9 mouse cellular contexts compared by ENCODE assay signal in genomic region chr5:137770709-137771108, GRCm38 (mm10). TPM values are rescaled to one million over a fixed set of nuclear protein-coding genes. Genes with fewer than 3 reads are reported as not detected.
DNase-seq lines count a peak whose midpoint lies in the region; ATAC-seq and TF ChIP-seq lines count a peak whose summit lies in the region.
"Had no signal": no experiment of that assay in that cellular context is flagged by ENCODE, and none has a peak within 500 bp of the region (broad histone marks: within the 10 kb centered on the region; RNA-seq: fewer than 3 reads in every experiment).

No protein-coding gene starts in this region.

- no peak overlapping the region for H3K4me2 ChIP-seq in hindbrain, embryonic 12.5 days (replicated peaks)

- H3K4me3 ChIP-seq in hindbrain, embryonic 10.5 days: no peak overlapping the region
- H3K4me3 ChIP-seq in hindbrain, embryonic 12.5 days: no peak overlapping the region
- H3K4me3 ChIP-seq in E14TG2a.4 (replicated peaks; ENCODE audit: low read length): no peak overlapping the region
- H3K4me3 ChIP-seq in cortical plate, adult 2 months (ENCODE audit: insufficient read depth, low read length): no peak overlapping the region
- no peak overlapping the region for H3K4me3 ChIP-seq in limb, embryonic 10.5 days
- H3K4me3 ChIP-seq: megakaryocyte, embryonic 14.5 days had no signal

- 34% methylated on average over 2 of the region's 2 CpGs for WGBS in hindbrain, embryonic 10.5 days
- 46% methylated on average over 2 of the region's 2 CpGs for WGBS in hindbrain, embryonic 12.5 days
- WGBS in limb, embryonic 10.5 days: 40% methylated on average over 2 of the region's 2 CpGs

- DNase-seq in hindbrain, embryonic 10.5 days (ENCODE audit: low spot score): peak; percentile 47
- DNase-seq in limb, embryonic 10.5 days (ENCODE audit: low spot score): peak; percentile 56
- peak; percentile 54 for DNase-seq in retina, adult 2 months (ENCODE audit: low read depth, low spot score)
- DNase-seq in layer of hippocampus, postnatal 36 days: no peak
- DNase-seq in adrenal gland, postnatal 10 days: no peak

- no peaks in the 10 kb centered on the region for H3K36me3 ChIP-seq in hindbrain, embryonic 10.5 days
- no peaks in the 10 kb centered on the region for H3K36me3 ChIP-seq in hindbrain, embryonic 12.5 days
- H3K36me3 ChIP-seq in E14TG2a.4 (ENCODE audit: insufficient read depth, low read length): no peaks in the 10 kb centered on the region
- no peaks in the 10 kb centered on the region for H3K36me3 ChIP-seq in limb, embryonic 10.5 days

- 0 out of 2 replicates have a peak, but pooled peaks cover 2% of the 10 kb centered on the region for H3K9me3 ChIP-seq in hindbrain, embryonic 10.5 days
- no peaks in the 10 kb centered on the region for H3K9me3 ChIP-seq in hindbrain, embryonic 12.5 days (replicated peaks)
- H3K9me3 ChIP-seq in E14TG2a.4 (ENCODE audit: low read length): no peaks in the 10 kb centered on the region
- no peaks in the 10 kb centered on the region for H3K9me3 ChIP-seq in limb, embryonic 10.5 days (replicated peaks)

- TF ChIP-seq POLR2A in cortical plate, adult 2 months (IDR thresholded peaks at IDR 0.05; ENCODE audit: extremely low read depth, insufficient read depth, low read length): no peak

- H3K27me3 ChIP-seq in hindbrain, embryonic 10.5 days (ENCODE audit: insufficient read depth, poor library complexity, severe bottlenecking): no peaks in the 10 kb centered on the region
- H3K27me3 ChIP-seq in hindbrain, embryonic 12.5 days: no peaks in the 10 kb centered on the region
- H3K27me3 ChIP-seq in E14TG2a.4 (ENCODE audit: insufficient read depth, low read length): no peaks in the 10 kb centered on the region
- no peaks in the 10 kb centered on the region for H3K27me3 ChIP-seq in limb, embryonic 10.5 days (ENCODE audit: low read depth, poor library complexity, severe bottlenecking)
- H3K27me3 ChIP-seq: megakaryocyte, embryonic 14.5 days had no signal

- ATAC-seq in hindbrain, embryonic 12.5 days (ENCODE audit: low FRiP score): no peak

- no peak overlapping the region for H3K9ac ChIP-seq in hindbrain, embryonic 12.5 days

- no peak overlapping the region for H3K27ac ChIP-seq in hindbrain, embryonic 10.5 days
- H3K27ac ChIP-seq in hindbrain, embryonic 12.5 days: no peak overlapping the region
- H3K27ac ChIP-seq in cortical plate, adult 2 months (ENCODE audit: insufficient read depth, low read length): no peak overlapping the region
- no peak overlapping the region for H3K27ac ChIP-seq in limb, embryonic 10.5 days

- peaks cover 17% of the 10 kb centered on the region; the same call in 1 of the 2 replicates for H3K4me1 ChIP-seq in hindbrain, embryonic 10.5 days (replicated peaks)
- peaks cover 12% of the 10 kb centered on the region; the same call in 1 of the 2 replicates for H3K4me1 ChIP-seq in hindbrain, embryonic 12.5 days
- H3K4me1 ChIP-seq in E14TG2a.4 (replicated peaks; ENCODE audit: low read depth, low read length): peaks cover 48% of the 10 kb centered on the region
- no peaks in the 10 kb centered on the region for H3K4me1 ChIP-seq in cortical plate, adult 2 months (ENCODE audit: control insufficient read depth, insufficient read depth, low read length)
- H3K4me1 ChIP-seq in limb, embryonic 10.5 days: no peaks in the 10 kb centered on the region; the same call in 1 of the 2 replicates

- peak; percentile 91 for TF ChIP-seq CTCF in E14TG2a.4 (conservative IDR thresholded peaks at IDR 0.05; ENCODE audit: low read length)
- peak; percentile 72 for TF ChIP-seq CTCF in cortical plate, adult 2 months (IDR thresholded peaks at IDR 0.05; ENCODE audit: extremely low read depth, insufficient read depth, low read length)

RNA-seq across cellular contexts. Expression of gene Ppp1r35, which starts 7.9 kb away (rescaled TPM):
- polyA plus RNA-seq in hindbrain, embryonic 10.5 days (2016; fragmentation: Nextera tagmentation; extraction: Ambion mirVana): 51.4 and 78.3 TPM in 2 replicates
- polyA plus RNA-seq in hindbrain, embryonic 12.5 days (2016; fragmentation: Nextera tagmentation; extraction: Ambion mirVana): 55.1 and 59.7 TPM in 2 replicates
- polyA plus RNA-seq in cortical plate, adult 2 months (2012; rRNA removed): 26.9 and 27.6 TPM in 2 replicates
- 47.0 and 49.5 TPM in 2 replicates for polyA plus RNA-seq in limb, embryonic 10.5 days (2016; fragmentation: Nextera tagmentation; extraction: Ambion mirVana)
- 10 to 100 TPM; 24.1 to 24.6 TPM for total RNA-seq in layer of hippocampus, postnatal 36 days (2021)
- total RNA-seq in adrenal gland, postnatal 10 days (2021): 10 to 100 TPM; 21.6 to 23.1 TPM

RNA-seq across cellular contexts. Expression of gene Mepce, which starts 16.7 kb away (rescaled TPM):
- polyA plus RNA-seq in hindbrain, embryonic 10.5 days (2016; fragmentation: Nextera tagmentation; extraction: Ambion mirVana): 12.6 TPM in 2 replicates
- polyA plus RNA-seq in hindbrain, embryonic 12.5 days (2016; fragmentation: Nextera tagmentation; extraction: Ambion mirVana): 11.0 and 14.8 TPM in 2 replicates
- 37.8 and 38.1 TPM in 2 replicates for polyA plus RNA-seq in cortical plate, adult 2 months (2012; rRNA removed)
- polyA plus RNA-seq in limb, embryonic 10.5 days (2016; fragmentation: Nextera tagmentation; extraction: Ambion mirVana): 11.3 and 11.8 TPM in 2 replicates
- total RNA-seq in layer of hippocampus, postnatal 36 days (2021): 10 to 100 TPM; 40.8 to 44.5 TPM
- total RNA-seq in adrenal gland, postnatal 10 days (2021): 10 to 100 TPM; 43.5 to 47.9 TPM

RNA-seq across cellular contexts. Expression of gene Zcwpw1, which starts 16.9 kb away (rescaled TPM):
- polyA plus RNA-seq in hindbrain, embryonic 10.5 days (2016; fragmentation: Nextera tagmentation; extraction: Ambion mirVana): 11.9 and 13.9 TPM in 2 replicates
- polyA plus RNA-seq in hindbrain, embryonic 12.5 days (2016; fragmentation: Nextera tagmentation; extraction: Ambion mirVana): 19.5 and 20.1 TPM in 2 replicates
- 11.3 and 12.6 TPM in 2 replicates for polyA plus RNA-seq in cortical plate, adult 2 months (2012; rRNA removed)
- polyA plus RNA-seq in limb, embryonic 10.5 days (2016; fragmentation: Nextera tagmentation; extraction: Ambion mirVana): 8.4 and 15.8 TPM in 2 replicates
- 1 to 10 TPM; 5.2 to 7.1 TPM for total RNA-seq in layer of hippocampus, postnatal 36 days (2021)
- 1 to 10 TPM; 5.9 to 6.7 TPM for total RNA-seq in adrenal gland, postnatal 10 days (2021)

RNA-seq across cellular contexts. Expression of gene Tsc22d4, which starts 25.2 kb away (rescaled TPM):
- polyA plus RNA-seq in hindbrain, embryonic 10.5 days (2016; fragmentation: Nextera tagmentation; extraction: Ambion mirVana): 82.5 and 86.0 TPM in 2 replicates
- polyA plus RNA-seq in hindbrain, embryonic 12.5 days (2016; fragmentation: Nextera tagmentation; extraction: Ambion mirVana): 81.8 and 82.9 TPM in 2 replicates
- 365 and 366 TPM in 2 replicates for polyA plus RNA-seq in cortical plate, adult 2 months (2012; rRNA removed)
- 78.1 and 99.5 TPM in 2 replicates for polyA plus RNA-seq in limb, embryonic 10.5 days (2016; fragmentation: Nextera tagmentation; extraction: Ambion mirVana)
- total RNA-seq in layer of hippocampus, postnatal 36 days (2021): 100 to 1,000 TPM; 170 to 176 TPM
- total RNA-seq in adrenal gland, postnatal 10 days (2021): 100 to 1,000 TPM in 1 of 2 experiments, 10 to 100 TPM in 1; 88.3 to 101 TPM

RNA-seq across cellular contexts. Expression of gene Nyap1, which starts 29.3 kb away (rescaled TPM):
- 4.7 and 9.5 TPM in 2 replicates for polyA plus RNA-seq in hindbrain, embryonic 10.5 days (2016; fragmentation: Nextera tagmentation; extraction: Ambion mirVana)
- 20.9 and 22.2 TPM in 2 replicates for polyA plus RNA-seq in hindbrain, embryonic 12.5 days (2016; fragmentation: Nextera tagmentation; extraction: Ambion mirVana)
- 69.7 and 74.8 TPM in 2 replicates for polyA plus RNA-seq in cortical plate, adult 2 months (2012; rRNA removed)
- polyA plus RNA-seq in limb, embryonic 10.5 days (2016; fragmentation: Nextera tagmentation; extraction: Ambion mirVana): 1.1 and 2.5 TPM in 2 replicates
- total RNA-seq in layer of hippocampus, postnatal 36 days (2021): 10 to 100 TPM; 65.4 to 66.3 TPM
- 1 to 10 TPM; 4.9 to 6.5 TPM for total RNA-seq in adrenal gland, postnatal 10 days (2021)

Comparison
In these comparisons a context has a peak if more than half of its experiments do, and no peak if none do; other contexts are left out.
1. DNase-seq: peak in hindbrain, embryonic 10.5 days (single experiment), limb, embryonic 10.5 days (single experiment) and retina, adult 2 months (single experiment); none in layer of hippocampus, postnatal 36 days (0 of 2) and adrenal gland, postnatal 10 days (single experiment).